ENCODE assay signal across 8 mouse cellular contexts in genomic region chr2:155619817-155620216, GRCm38 (mm10). TPM values are rescaled to one million over a fixed set of nuclear protein-coding genes. Genes with fewer than 3 reads are reported as not detected.
DNase-seq lines count a peak whose midpoint lies in the region; ATAC-seq and TF ChIP-seq lines count a peak whose summit lies in the region.

No protein-coding gene starts in this region.

- H3K4me1 ChIP-seq in forebrain, embryonic 11.5 days (replicated peaks; ENCODE audit: control insufficient read depth, insufficient read depth, low read length): no peaks in the 10 kb centered on the region
- H3K4me1 ChIP-seq in liver, postnatal 0 days (ENCODE audit: insufficient read depth): 0 out of 2 replicates have a peak, but pooled peaks cover 3% of the 10 kb centered on the region
- H3K4me1 ChIP-seq in neural tube, embryonic 14.5 days (ENCODE audit: control insufficient read depth, insufficient read depth, low read length): no peaks in the 10 kb centered on the region

- H3K4me2 ChIP-seq in forebrain, embryonic 11.5 days (ENCODE audit: low read depth, low read length, severe bottlenecking): no peak overlapping the region
- H3K4me2 ChIP-seq in liver, postnatal 0 days (ENCODE audit: low read depth, low read length): no peak overlapping the region
- no peak overlapping the region for H3K4me2 ChIP-seq in neural tube, embryonic 14.5 days (ENCODE audit: low read depth, low read length)

- whole genome bisulfite sequencing in forebrain, embryonic 11.5 days: 21% methylated on average over 8 of the region's 8 CpGs
- 12% methylated on average over 8 of the region's 8 CpGs for WGBS in liver, postnatal 0 days (ENCODE audit: insufficient replicate concordance)
- WGBS in neural tube, embryonic 14.5 days: 22% methylated on average over 8 of the region's 8 CpGs

- DNase-seq in CD8-positive naive resting alpha-beta T cell, adult 2 months (ENCODE audit: low read depth in 2 of 2, low spot score in 2 of 2): peak; percentile 89 to 91
- DNase-seq in c-Kit-negative CD71-positive TER-119-positive erythroid progenitor cells, embryonic 14.5 days (ENCODE audit: low read depth, low spot score): peak; percentile 82
- DNase-seq in forebrain, embryonic 11.5 days (ENCODE audit: low spot score): peak; percentile 93
- peak; percentile 90 to 95 for DNase-seq in heart, postnatal 10 days
- peak; percentile 94 to 95 for DNase-seq in kidney, postnatal 4 days
- DNase-seq in liver, postnatal 0 days: peak; percentile 91
- DNase-seq in testis, postnatal 14 days (ENCODE audit: low spot score): peak; percentile 86

- TF ChIP-seq CTCF in liver, postnatal 0 days (IDR thresholded peaks at IDR 0.05; ENCODE audit: low read depth): peak; percentile 97

- H3K36me3 ChIP-seq in forebrain, embryonic 11.5 days (ENCODE audit: control insufficient read depth, insufficient read depth, low read length): no peaks in the 10 kb centered on the region
- H3K36me3 ChIP-seq in liver, postnatal 0 days (replicated peaks; ENCODE audit: insufficient read depth, low read length): no peaks in the 10 kb centered on the region
- H3K36me3 ChIP-seq in neural tube, embryonic 14.5 days (ENCODE audit: control insufficient read depth, insufficient read depth, low read length): no peaks in the 10 kb centered on the region

- intact Hi-C loops in heart, postnatal 10 days (cut with DNase I): loop anchor here (1.0 kb wide), 1 partner anchor 104 kb away; no protein-coding TSS in a partner anchor

- no peak overlapping the region for H3K9ac ChIP-seq in forebrain, embryonic 11.5 days (ENCODE audit: low read length)
- H3K9ac ChIP-seq in liver, postnatal 0 days (replicated peaks): peak overlapping the region; percentile 11; the same call in 1 of the 2 replicates
- H3K9ac ChIP-seq in neural tube, embryonic 14.5 days (replicated peaks; ENCODE audit: low read depth, low read length): no peak overlapping the region

- H3K4me3 ChIP-seq in forebrain, embryonic 11.5 days (ENCODE audit: low read depth, low read length): no peak overlapping the region
- no peak overlapping the region for H3K4me3 ChIP-seq in liver, postnatal 0 days (ENCODE audit: low read depth, low read length)
- no peak overlapping the region for H3K4me3 ChIP-seq in neural tube, embryonic 14.5 days (ENCODE audit: low read depth, low read length)

- H3K27me3 ChIP-seq in forebrain, embryonic 11.5 days (ENCODE audit: control insufficient read depth, insufficient read depth, low read length): no peaks in the 10 kb centered on the region
- 0 out of 2 replicates have a peak, but pooled peaks cover 4% of the 10 kb centered on the region for H3K27me3 ChIP-seq in liver, postnatal 0 days (ENCODE audit: insufficient read depth, low read length)
- no peaks in the 10 kb centered on the region; the same call in 1 of the 2 replicates for H3K27me3 ChIP-seq in neural tube, embryonic 14.5 days (ENCODE audit: control insufficient read depth, insufficient read depth, low read length)

- no peak for TF ChIP-seq EP300 in liver, postnatal 0 days (IDR thresholded peaks at IDR 0.05; ENCODE audit: low read depth)

- H3K27ac ChIP-seq in forebrain, embryonic 11.5 days (ENCODE audit: low read depth, low read length): no peak overlapping the region
- H3K27ac ChIP-seq in liver, postnatal 0 days (ENCODE audit: low read depth): no peak overlapping the region
- no peak overlapping the region for H3K27ac ChIP-seq in neural tube, embryonic 14.5 days (ENCODE audit: low read depth, low read length)

- no peaks in the 10 kb centered on the region for H3K9me3 ChIP-seq in forebrain, embryonic 11.5 days (ENCODE audit: control insufficient read depth, low read length)
- H3K9me3 ChIP-seq in liver, postnatal 0 days (ENCODE audit: low read length): no peaks in the 10 kb centered on the region
- H3K9me3 ChIP-seq in neural tube, embryonic 14.5 days (ENCODE audit: control insufficient read depth, low read length): no peaks in the 10 kb centered on the region

- ATAC-seq in forebrain, embryonic 11.5 days (replicated peaks; ENCODE audit: low FRiP score): peak; percentile 53; the same call in 1 of the 2 replicates
- peak; percentile 81 for ATAC-seq in liver, postnatal 0 days
- peak; percentile 75; the same call in 1 of the 2 replicates for ATAC-seq in neural tube, embryonic 14.5 days (ENCODE audit: low read depth)

RNA-seq across cellular contexts. Expression of gene Myh7b, which starts 8.8 kb away (rescaled TPM):
- polyA plus RNA-seq in forebrain, embryonic 11.5 days (2014; fragmentation: Nextera tagmentation; extraction: Ambion mirVana): 0.27 and 0.31 TPM in 2 replicates
- 10 to 100 TPM; 47.8 to 56.4 TPM for total RNA-seq in heart, postnatal 10 days (2021)
- polyA plus RNA-seq in liver, postnatal 0 days (2015; fragmentation: Nextera tagmentation; extraction: Ambion mirVana): 0.15 and 0.38 TPM in 2 replicates
- 0.50 and 0.52 TPM in 2 replicates for polyA plus RNA-seq in neural tube, embryonic 14.5 days (2014; fragmentation: Nextera tagmentation; extraction: Ambion mirVana)

RNA-seq across cellular contexts. Expression of gene Gss, which starts 27.2 kb away (rescaled TPM):
- 18.1 and 22.3 TPM in 2 replicates for polyA plus RNA-seq in forebrain, embryonic 11.5 days (2014; fragmentation: Nextera tagmentation; extraction: Ambion mirVana)
- 10 to 100 TPM; 14.1 to 17.7 TPM for total RNA-seq in heart, postnatal 10 days (2021)
- 48.9 and 49.3 TPM in 2 replicates for polyA plus RNA-seq in liver, postnatal 0 days (2015; fragmentation: Nextera tagmentation; extraction: Ambion mirVana)
- polyA plus RNA-seq in neural tube, embryonic 14.5 days (2014; fragmentation: Nextera tagmentation; extraction: Ambion mirVana): 14.9 and 15.1 TPM in 2 replicates
